Mouse (Mus musculus) bone marrow, adult 2 months (tissue): Measurements from ENCODE around the gene Mrpl45. TPM values are rescaled to one million over a fixed set of nuclear protein-coding genes. Genes with fewer than 3 reads are reported as not detected.

Experiments used
- H3K27ac ChIP-seq: fragments of 200-500 bp; 2 replicates; pipeline ENCODE4 v1.5.1; 2012; ENCODE audit warnings: low read depth, mild to moderate bottlenecking, control low read depth, inconsistent platforms, low read length; ENCODE audit not compliant: control insufficient read depth, poor library complexity, insufficient read depth
- H3K4me1 ChIP-seq: fragments of 200-500 bp; 2 replicates; pipeline ENCODE4 v1.6.1; 2011; ENCODE audit warnings: low read length; ENCODE audit not compliant: control insufficient read depth, insufficient read depth
- H3K4me3 ChIP-seq: fragments of 200-500 bp; replicated peaks from 2 replicates; pipeline ENCODE3; 2011; ENCODE audit warnings: mild to moderate bottlenecking, low read depth, low read length, control low read depth; ENCODE audit not compliant: control insufficient read depth
- CTCF ChIP-seq: fragments of 200-500 bp; IDR thresholded peaks from 2 replicates; pipeline ENCODE4 v1.5.1; 2011; ENCODE audit warnings: low read length, control low read depth; ENCODE audit not compliant: control insufficient read depth, insufficient read depth
- POLR2A ChIP-seq: fragments of 200-500 bp; IDR thresholded peaks from 2 replicates; pipeline ENCODE4 v1.6.1; 2011; ENCODE audit warnings: low read depth, mild to moderate bottlenecking, control low read depth, low read length, borderline replicate concordance; ENCODE audit not compliant: control insufficient read depth
- WGBS: fragments of 180-500 bp; shearing (Covaris S2); methylation state at CpG from one replicate; pipeline ENCODE4 v1.1.7; 2018; 5-methylcytosine and 5-hydroxymethylcytosine counted together
- polyA plus RNA-seq: library from polyadenylated mRNA; stranded (reverse); fragments of >200 nt; gene quantifications from 2 replicates; pipeline ENCODE4 v1.2.4, GENCODE M21; 2011; ENCODE audit warnings: low replicate concordance; ENCODE audit not compliant: missing spikeins, insufficient read depth, insufficient read length

Mrpl45 gene
- polyA plus RNA-seq, 1 experiment: 16.9 TPM

DNA sequence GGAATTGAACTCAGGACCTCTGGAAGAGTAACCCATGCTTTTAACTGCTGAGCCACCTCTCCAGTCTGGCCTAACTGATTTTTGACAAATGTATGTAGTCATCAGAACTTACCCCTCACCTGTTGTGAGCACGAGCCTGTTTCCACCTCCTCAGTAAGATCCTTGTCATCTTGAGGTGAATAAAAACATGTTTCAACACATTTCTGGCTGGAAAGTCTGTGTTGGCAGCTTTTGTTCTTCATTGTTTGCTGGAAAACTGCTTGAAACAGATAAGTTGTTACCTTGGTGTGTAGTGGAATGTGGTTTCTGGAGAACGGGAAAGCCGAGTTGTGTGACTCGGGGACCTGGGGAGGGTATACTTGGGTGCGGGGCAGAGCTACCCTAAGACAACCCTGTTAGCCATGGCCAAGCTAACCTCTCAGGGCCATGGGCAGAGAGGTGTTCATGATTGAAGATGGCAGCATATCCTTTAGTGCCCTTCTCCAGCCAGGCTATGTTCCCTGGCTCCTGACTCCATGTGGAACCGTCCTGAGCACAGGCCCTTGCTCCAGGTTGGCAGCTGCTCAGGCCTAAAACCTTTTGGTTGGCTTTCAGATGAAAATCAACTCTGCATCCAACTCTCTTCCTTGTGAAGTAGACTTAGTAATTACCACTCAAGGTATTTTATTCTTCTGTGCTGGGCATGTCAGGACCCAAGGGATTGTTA lies 56.8 kb downstream of the Mrpl45 start:
- no peak for TF ChIP-seq CTCF
- TF ChIP-seq POLR2A: no peak
- Histone ChIP-seq H3K4me3 (no peak overlapping the region), H3K27ac (no peak overlapping the region), H3K4me1 (no peaks in the 10 kb centered on the region)
- 88% methylated on average over 6 of the region's 6 CpGs for WGBS

GRCm38 (mm10) chr11:97373402-97373801 lies 57.9 kb downstream of the Mrpl45 start:
- WGBS: 88% methylated on average over 2 of the region's 2 CpGs

More at GRCm38 (mm10) chr11:97373402-97373801, 57.9 kb downstream of the Mrpl45 start:
- no peak overlapping the region for H3K4me3 ChIP-seq
- TF ChIP-seq CTCF: no peak
- TF ChIP-seq POLR2A: no peak
- no peak overlapping the region for H3K27ac ChIP-seq
- H3K4me1 ChIP-seq: no peaks in the 10 kb centered on the region

Other genes with a start within 250 kb of the Mrpl45 start
- 0.77 and 2.2 TPM in 2 replicates for gene Tbx21, start 200.4 kb upstream of the Mrpl45 start, polyA plus RNA-seq
- 6.3 and 16.6 TPM in 2 replicates for gene Tbkbp1, start 164.2 kb upstream of the Mrpl45 start, polyA plus RNA-seq
- 66.4 and 67.4 TPM in 2 replicates for gene Kpnb1, start 127.8 kb upstream of the Mrpl45 start, polyA plus RNA-seq
- gene Npepps, start 35.1 kb upstream of the Mrpl45 start, polyA plus RNA-seq: 15.1 and 41.8 TPM in 2 replicates
- not detected in 2 replicates for gene Gpr179, start 36.4 kb downstream of the Mrpl45 start, polyA plus RNA-seq
- gene Socs7, start 46.8 kb downstream of the Mrpl45 start, polyA plus RNA-seq: 4.3 and 5.2 TPM in 2 replicates
- gene Arhgap23, start 99.8 kb downstream of the Mrpl45 start, polyA plus RNA-seq: 32.9 and 39.9 TPM in 2 replicates
- not detected in 2 replicates for gene 4933428G20Rik, start 184.6 kb downstream of the Mrpl45 start, polyA plus RNA-seq